Mouse (Mus musculus) G1E (cell line): Measurements from ENCODE around the gene Ppp4r1.
A peak's percentile ranks its signal among the peaks of the same experiment; 100 is the strongest.

Source experiments
- CTCF ChIP-seq: IDR thresholded peaks from 2 replicates; pipeline ENCODE4 v1.5.1; 2012; ENCODE audit warnings: low read depth, low read length, inconsistent platforms, mixed read lengths
- GATA1 ChIP-seq: IDR thresholded peaks from 2 replicates; pipeline ENCODE4 v1.6.1; 2012; ENCODE audit warnings: borderline replicate concordance, low read length, inconsistent platforms, mixed read lengths
- GATA2 ChIP-seq: IDR thresholded peaks from 2 replicates; pipeline ENCODE4 v1.6.1; 2012; ENCODE audit warnings: low read depth, low read length, inconsistent platforms, borderline replicate concordance
- TAL1 ChIP-seq: conservative IDR thresholded peaks from 2 replicates; pipeline ENCODE4 v1.6.1; 2012; ENCODE audit warnings: low read depth, low read length, inconsistent platforms, mixed read lengths

GRCm38 (mm10) chr17:65872652-65873051 is 90.3 kb downstream of the Ppp4r1 start:
- peak; percentile 52; the same call in 1 of the 2 replicates for TF ChIP-seq CTCF
- no peak for TF ChIP-seq TAL1
- TF ChIP-seq GATA1 = no peak
- TF ChIP-seq GATA2 = no peak
